Mouse (Mus musculus) kidney, postnatal 0 days (tissue): ENCODE results near the gene Mettl3. TPM values are rescaled to one million over a fixed set of nuclear protein-coding genes. Genes with fewer than 3 reads are reported as not detected.
"Not testable (repeated sequence)": the region's sequence is repeated elsewhere in the genome, so short reads cannot be mapped to it uniquely, and the experiment has no call there.

ENCODE experiments used
- ATAC-seq: fragments of 200-750 bp; cut with Nextera tagmentation; replicated peaks from 2 replicates; pipeline ENCODE4 v1.8.0; 2017; ENCODE audit warnings: low read depth, moderate number of reproducible peaks, moderate TSS enrichment, moderate library complexity; ENCODE audit not compliant: low FRiP score
- DNase-seq: peaks from one replicate; pipeline ENCODE4 v3.0.0-alpha.2; 2016; ENCODE audit warnings: low spot score
- H3K27ac ChIP-seq: fragments of 300-500 bp; sonication (generic); 2 replicates; pipeline ENCODE4 v1.5.1; 2014; ENCODE audit warnings: mild to moderate bottlenecking
- H3K27me3 ChIP-seq: fragments of 300-500 bp; sonication (generic); 2 replicates; pipeline ENCODE4 v1.6.1; 2014; ENCODE audit warnings: low read length, mixed read lengths; ENCODE audit not compliant: insufficient read depth
- H3K36me3 ChIP-seq: fragments of 300-500 bp; sonication (generic); 2 replicates; pipeline ENCODE4 v1.6.1; 2014; ENCODE audit warnings: low read length, mixed read lengths; ENCODE audit not compliant: insufficient read depth
- H3K4me1 ChIP-seq: fragments of 300-500 bp; sonication (generic); replicated peaks from 2 replicates; pipeline ENCODE4 v1.6.1; 2014; ENCODE audit warnings: antibody characterized with exemption, low read length, mixed read lengths; ENCODE audit not compliant: insufficient read depth
- H3K4me2 ChIP-seq: fragments of 300-500 bp; sonication (generic); 2 replicates; pipeline ENCODE4 v1.6.1; 2014; ENCODE audit warnings: mild to moderate bottlenecking, low read length, moderate library complexity, mixed read lengths
- H3K4me3 ChIP-seq: fragments of 300-500 bp; sonication (generic); replicated peaks from 2 replicates; pipeline ENCODE4 v1.5.1; 2014; ENCODE audit warnings: low read depth, low read length
- H3K9ac ChIP-seq: fragments of 300-500 bp; sonication (generic); 2 replicates; pipeline ENCODE4 v1.6.1; 2014; ENCODE audit warnings: low read depth, low read length
- H3K9me3 ChIP-seq: fragments of 300-500 bp; sonication (generic); replicated peaks from 2 replicates; pipeline ENCODE4 v1.6.1; 2016; ENCODE audit warnings: low read length, inconsistent platforms, mixed read lengths
- CTCF ChIP-seq: IDR thresholded peaks from 2 replicates; pipeline ENCODE4 v1.5.1; 2016; ENCODE audit warnings: antibody characterized with exemption, low read depth, mild to moderate bottlenecking, moderate library complexity
- WGBS: fragments of 180-500 bp; shearing (Covaris S2); extraction: QIAGEN DNeasy Blood & Tissue Kit; methylation state at CpG from one replicate; pipeline ENCODE4 v1.1.7; 2014; 5-methylcytosine and 5-hydroxymethylcytosine counted together
- polyA plus RNA-seq: library from polyadenylated mRNA; unstranded; fragments of >200 nt; fragmentation: Nextera tagmentation; extraction: Ambion mirVana; gene quantifications from 2 replicates; pipeline ENCODE4 v1.2.1, GENCODE M21; 2015

Gene Mettl3
- polyA plus RNA-seq, 1 experiment from 2014 or later = 24.7 TPM

- Histone ChIP-seq H3K9me3 (no peaks in the 10 kb centered on the region), H3K36me3 (no peaks in the 10 kb centered on the region), H3K27me3 (no peaks in the 10 kb centered on the region), H3K4me2 (no peak overlapping the region), H3K4me1 (peaks cover 3% of the 10 kb centered on the region; the same call in 1 of the 2 replicates), H3K27ac (no peak overlapping the region), H3K9ac (no peak overlapping the region), H3K4me3 (no peak overlapping the region)
- no peak for TF ChIP-seq CTCF
- 93% methylated on average over 2 of the region's 2 CpGs for WGBS
- DNase-seq (no peak), ATAC-seq (no peak)
These were observed 1.2 kb upstream of the Mettl3 start for GRCm38 (mm10) chr14:52306100-52306499.

GRCm38 (mm10) chr14:52303517-52303916, 1.4 kb downstream of the Mettl3 start:
- not testable (repeated sequence) for DNase-seq, H3K9ac ChIP-seq, H3K27ac ChIP-seq, H3K4me3 ChIP-seq, H3K4me1 ChIP-seq, H3K4me2 ChIP-seq, H3K27me3 ChIP-seq, ATAC-seq, H3K9me3 ChIP-seq
- H3K36me3 ChIP-seq = peaks cover 13% of the 10 kb centered on the region
- WGBS = 89% methylated on average over 3 of the region's 3 CpGs
- TF ChIP-seq CTCF = 0 out of 2 replicates have a peak, but pooled peaks have one; percentile 3

- ATAC-seq = peak; percentile 47
- H3K36me3 ChIP-seq = peaks cover 56% of the 10 kb centered on the region
These were observed 9.2 kb downstream of the Mettl3 start for GRCm38 (mm10) chr14:52295558-52296264.

DNA sequence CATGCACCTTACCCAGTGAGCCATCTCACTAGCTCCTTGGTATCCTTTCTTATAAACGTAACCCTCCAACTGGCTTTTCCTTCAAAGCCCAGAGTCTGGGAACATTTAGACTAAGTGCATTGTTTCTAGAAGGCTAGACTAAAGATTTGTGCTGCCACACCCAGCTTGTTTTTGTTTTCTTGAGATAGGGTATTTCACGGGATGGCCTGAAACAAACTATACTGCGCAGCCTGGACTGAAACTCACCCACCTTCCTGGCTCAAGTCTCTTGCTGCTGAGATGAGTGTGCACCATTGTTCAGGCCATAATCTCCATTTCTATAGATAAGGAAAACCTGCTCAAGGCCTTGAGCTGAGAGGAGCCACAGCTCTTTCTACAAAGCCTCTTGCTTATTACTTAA, 20.7 kb downstream of the Mettl3 start:
- Histone ChIP-seq H3K36me3 (peaks cover 29% of the 10 kb centered on the region), H3K4me2 (no peak overlapping the region), H3K4me3 (no peak overlapping the region), H3K27ac (no peak overlapping the region), H3K4me1 (peaks cover 6% of the 10 kb centered on the region; the same call in 1 of the 2 replicates), H3K9me3 (no peaks in the 10 kb centered on the region), H3K27me3 (no peaks in the 10 kb centered on the region), H3K9ac (no peak overlapping the region)
- TF ChIP-seq CTCF = no peak
- WGBS = 85% methylated on average over 3 of the region's 3 CpGs
- DNase-seq (no peak), ATAC-seq (no peak)

More at GRCm38 (mm10) chr14:52295558-52296264, 9.2 kb downstream of the Mettl3 start:
- H3K27me3 ChIP-seq = no peaks in the 10 kb centered on the region
- TF ChIP-seq CTCF = peak; percentile 77
- DNase-seq = peak; percentile 92
- WGBS = 67% methylated on average over 6 of the region's 6 CpGs
- no peak overlapping the region for H3K9ac ChIP-seq
- H3K4me2 ChIP-seq = no peak overlapping the region
- H3K4me3 ChIP-seq = no peak overlapping the region
- H3K4me1 ChIP-seq = no peaks in the 10 kb centered on the region
- H3K27ac ChIP-seq = no peak overlapping the region
- H3K9me3 ChIP-seq = no peaks in the 10 kb centered on the region

GRCm38 (mm10) chr14:52283629-52284028, 21.3 kb downstream of the Mettl3 start:
- H3K4me1 ChIP-seq = peaks cover 6% of the 10 kb centered on the region; the same call in 1 of the 2 replicates

DNA sequence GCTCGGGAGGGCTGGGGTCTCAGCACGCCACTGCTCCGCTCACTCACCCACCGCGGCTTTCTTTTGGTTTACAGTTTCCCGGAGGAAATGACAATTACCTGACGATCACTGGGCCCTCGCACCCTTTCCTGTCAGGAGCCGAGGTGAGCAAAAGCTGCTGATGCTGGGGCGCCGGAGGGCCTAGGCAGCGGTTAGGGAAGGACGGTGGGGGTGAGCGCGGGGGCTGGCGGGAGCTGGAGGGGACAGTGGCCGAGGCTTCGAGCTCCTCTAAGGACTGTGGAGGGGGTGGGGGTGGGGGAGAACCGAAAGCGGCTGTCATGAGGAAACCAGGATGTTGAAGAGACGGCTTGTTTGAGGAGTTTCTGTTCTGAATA, 25.2 kb downstream of the Mettl3 start:
- peak; percentile 34 for ATAC-seq
- no peaks in the 10 kb centered on the region for H3K27me3 ChIP-seq
- H3K9me3 ChIP-seq = no peaks in the 10 kb centered on the region
- 0 out of 2 replicates have a peak, but pooled peaks cover 4% of the 10 kb centered on the region for H3K36me3 ChIP-seq
- no peak for TF ChIP-seq CTCF
- H3K27ac ChIP-seq = peak overlapping the region; percentile 92
- H3K4me3 ChIP-seq = peak overlapping the region; percentile 83
- peak overlapping the region; percentile 84 for H3K9ac ChIP-seq
- peaks cover 6% of the 10 kb centered on the region; the same call in 1 of the 2 replicates for H3K4me1 ChIP-seq
- peak overlapping the region; percentile 66 for H3K4me2 ChIP-seq
- 1% methylated on average over 21 of the region's 21 CpGs for WGBS
- peak; percentile 50 for DNase-seq

More at GRCm38 (mm10) chr14:52283629-52284028, 21.3 kb downstream of the Mettl3 start:
- Histone ChIP-seq H3K27me3 (no peaks in the 10 kb centered on the region), H3K4me2 (no peak overlapping the region), H3K27ac (no peak overlapping the region), H3K9me3 (no peaks in the 10 kb centered on the region), H3K36me3 (peaks cover 27% of the 10 kb centered on the region), H3K4me3 (no peak overlapping the region), H3K9ac (no peak overlapping the region)
- TF ChIP-seq CTCF = no peak
- ATAC-seq (no peak), DNase-seq (no peak)
- WGBS = 97% methylated on average over 5 of the region's 5 CpGs
